Mouse (Mus musculus): ENCODE measurements around the gene Nrg4.

- TF ChIP-seq POLR2A (IDR thresholded peaks at IDR 0.05; ENCODE audit: borderline replicate concordance, insufficient read depth, low read length) (no peak), CTCF (IDR thresholded peaks at IDR 0.05; ENCODE audit: borderline replicate concordance, insufficient read depth, low read depth, low read length) (no peak)
Measured at GRCm38 (mm10) chr9:55332476-55332875, 5.8 kb upstream of the Nrg4 start.
